Mouse (Mus musculus): ENCODE results near the gene Vmn1r115. TPM values are rescaled to one million over a fixed set of nuclear protein-coding genes. Genes with fewer than 3 reads are reported as not detected.

The Vmn1r115 gene
- polyA plus RNA-seq (2021; fragmentation: Nextera tagmentation): not detected in 2 replicates
- long read RNA-seq, experiment 1: 0 reads
- long read RNA-seq, experiment 2: 0 reads

GRCm38 (mm10) chr7:20844885-20845284, at the start of gene Vmn1r115:
Vmn1r115 (minus strand) TSS chr7:20844985.

GRCm38 (mm10) chr7:20884021-20884420, 39.2 kb upstream of the Vmn1r115 start, which contains the start of gene Vmn1r117:
Vmn1r117 (minus strand) TSS chr7:20884121.

GRCm38 (mm10) chr7:20871956-20872355, 27.2 kb upstream of the Vmn1r115 start, which contains the start of gene Vmn1r116:
Vmn1r116 (plus strand) TSS chr7:20872256.

GRCm38 (mm10) chr7:20812086-20812485, 32.7 kb downstream of the Vmn1r115 start, which contains the start of gene Vmn1r114:
Vmn1r114 (minus strand) TSS chr7:20812186.

Other genes starting within 250 kb of the Vmn1r115 start
- gene Gm4513, start 246.0 kb downstream of the Vmn1r115 start, polyA plus RNA-seq (2021; fragmentation: Nextera tagmentation): not detected in 2 replicates
- not detected in 2 replicates for gene Vmn1r107, start 176.1 kb downstream of the Vmn1r115 start, polyA plus RNA-seq (2021; fragmentation: Nextera tagmentation)
- gene Vmn1r111, start 141.8 kb downstream of the Vmn1r115 start, polyA plus RNA-seq (2021; fragmentation: Nextera tagmentation): not detected in 2 replicates
- not detected in 2 replicates for gene Gm10668, start 114.4 kb downstream of the Vmn1r115 start, polyA plus RNA-seq (2021; fragmentation: Nextera tagmentation)
- gene Vmn1r112, start 73.8 kb downstream of the Vmn1r115 start, polyA plus RNA-seq (2021; fragmentation: Nextera tagmentation): not detected in 2 replicates
- not detected in 2 replicates for gene Vmn1r113, start 57.7 kb downstream of the Vmn1r115 start, polyA plus RNA-seq (2021; fragmentation: Nextera tagmentation)
- not detected in 2 replicates for gene Vmn1r114, start 32.8 kb downstream of the Vmn1r115 start, polyA plus RNA-seq (2021; fragmentation: Nextera tagmentation)
- gene Vmn1r116, start 27.3 kb upstream of the Vmn1r115 start, polyA plus RNA-seq (2021; fragmentation: Nextera tagmentation): not detected in 2 replicates
- gene Vmn1r117, start 39.1 kb upstream of the Vmn1r115 start, polyA plus RNA-seq (2021; fragmentation: Nextera tagmentation): not detected in 2 replicates
- not detected in 2 replicates for gene Vmn1r118, start 67.4 kb upstream of the Vmn1r115 start, polyA plus RNA-seq (2021; fragmentation: Nextera tagmentation)
- gene Vmn1r119, start 167.5 kb upstream of the Vmn1r115 start, polyA plus RNA-seq (2021; fragmentation: Nextera tagmentation): not detected in 2 replicates
- not detected in 2 replicates for gene Vmn1r120, start 208.8 kb upstream of the Vmn1r115 start, polyA plus RNA-seq (2021; fragmentation: Nextera tagmentation)

Measured in left cerebral cortex, adult 6 months (tissue).